Mouse (Mus musculus) kidney, postnatal 14 days (tissue): ENCODE data around the gene 9530002B09Rik.

Experiments used
- DNase-seq: peaks from one replicate; pipeline ENCODE4 v3.0.0; 2022; ENCODE audit warnings: mixed read lengths

9530002B09Rik gene

GRCm38 (mm10) chr4:122688975-122689374, at the start of gene 9530002B09Rik:
TSS of gene 9530002B09Rik (plus strand) at chr4:122689275.
- no peak for DNase-seq
